In genomic region chr14:61425080-61425665, GRCm38 (mm10) we compare ENCODE assay signal across 26 mouse cellular contexts.
"Had no signal": no experiment of that assay in that cellular context is flagged by ENCODE, and none has a peak within 500 bp of the region (broad histone marks: within the 10 kb centered on the region; RNA-seq: fewer than 3 reads in every experiment).

No protein-coding gene starts in this region.

- H3K27ac ChIP-seq: kidney, embryonic 15.5 days; left cerebral cortex, adult 2 months; limb, embryonic 12.5 days; limb, embryonic 15.5 days; liver, embryonic 13.5 days; lung, embryonic 15.5 days; midbrain, embryonic 12.5 days; midbrain, embryonic 15.5 days; neural tube, embryonic 12.5 days; neural tube, embryonic 15.5 days; stomach, postnatal 0 days had no signal

- H3K9me3 ChIP-seq: kidney, embryonic 15.5 days; limb, embryonic 12.5 days; limb, embryonic 15.5 days; liver, embryonic 13.5 days; lung, embryonic 15.5 days; midbrain, embryonic 12.5 days; midbrain, embryonic 15.5 days; neural tube, embryonic 12.5 days; neural tube, embryonic 15.5 days had no signal

- ATAC-seq: midbrain, embryonic 15.5 days had no signal

- H3K4me1 ChIP-seq: kidney, embryonic 15.5 days; midbrain, embryonic 12.5 days; midbrain, embryonic 15.5 days; neural tube, embryonic 12.5 days had no signal

- H3K9ac ChIP-seq: kidney, embryonic 15.5 days; limb, embryonic 12.5 days; limb, embryonic 15.5 days; liver, embryonic 13.5 days; lung, embryonic 15.5 days; midbrain, embryonic 12.5 days; midbrain, embryonic 15.5 days; neural tube, embryonic 12.5 days; neural tube, embryonic 15.5 days had no signal

- H3K4me3 ChIP-seq: kidney, embryonic 15.5 days; left cerebral cortex, adult 2 months; limb, embryonic 12.5 days; limb, embryonic 15.5 days; liver, embryonic 13.5 days; lung, embryonic 15.5 days; midbrain, embryonic 12.5 days; midbrain, embryonic 15.5 days; neural tube, embryonic 12.5 days; neural tube, embryonic 15.5 days had no signal

- H3K27me3 ChIP-seq: kidney, embryonic 15.5 days; limb, embryonic 12.5 days; limb, embryonic 15.5 days; liver, embryonic 13.5 days; lung, embryonic 15.5 days; midbrain, embryonic 12.5 days; midbrain, embryonic 15.5 days; neural tube, embryonic 12.5 days; neural tube, embryonic 15.5 days had no signal

- H3K36me3 ChIP-seq: limb, embryonic 12.5 days; liver, embryonic 13.5 days; lung, embryonic 15.5 days; midbrain, embryonic 15.5 days; neural tube, embryonic 15.5 days had no signal

- DNase-seq: kidney, adult 11 months; kidney, adult 8-10 months; kidney, postnatal 10 days; kidney, postnatal 36 days; layer of hippocampus, postnatal 36 days; left cerebral cortex, postnatal 4 days; liver, embryonic 13.5 days; lung, adult 18-20 months; lung, postnatal 10 days; lung, postnatal 36 days; right cerebral cortex, adult 18-20 months; right cerebral cortex, postnatal 14 days; right cerebral cortex, postnatal 4 days; thymus, adult 2 months; thymus, postnatal 14 days; thymus, postnatal 4 days had no signal
